Comparison of ENCODE assay signal across 10 mouse cellular contexts in genomic region chr9:66505141-66505917, GRCm38 (mm10). TPM values are rescaled to one million over a fixed set of nuclear protein-coding genes. Genes with fewer than 3 reads are reported as not detected.
DNase-seq lines count a peak whose midpoint lies in the region; ATAC-seq and TF ChIP-seq lines count a peak whose summit lies in the region.
"Had no signal": no experiment of that assay in that cellular context is flagged by ENCODE, and none has a peak within 500 bp of the region (broad histone marks: within the 10 kb centered on the region; RNA-seq: fewer than 3 reads in every experiment).

No protein-coding gene starts in this region.

- H3K27ac ChIP-seq in kidney, embryonic 15.5 days = no peak overlapping the region
- peak overlapping the region; percentile 22 for H3K27ac ChIP-seq in cortical plate, adult 2 months (ENCODE audit: insufficient read depth, low read length)
- no peak overlapping the region for H3K27ac ChIP-seq in intestine, embryonic 16.5 days (ENCODE audit: low read length)
- H3K27ac ChIP-seq: heart, embryonic 15.5 days had no signal

- no peak for DNase-seq in kidney, postnatal 10 days
- DNase-seq in spleen, postnatal 4 days (ENCODE audit: low spot score in 2 of 2) = peak; percentile 77 to 78
- no peak for DNase-seq in kidney, adult 9 months
- DNase-seq in right cerebral cortex, postnatal 4 days = no peak
- no peak for DNase-seq in B cell, adult 2 months

- H3K4me3 ChIP-seq in kidney, embryonic 15.5 days (replicated peaks) = no peak overlapping the region
- H3K4me3 ChIP-seq in cortical plate, adult 2 months (ENCODE audit: insufficient read depth, low read length) = no peak overlapping the region
- H3K4me3 ChIP-seq in intestine, embryonic 16.5 days (ENCODE audit: low read length) = no peak overlapping the region
- H3K4me3 ChIP-seq: heart, embryonic 15.5 days had no signal

- 80% methylated on average over 9 of the region's 9 CpGs for WGBS in kidney, embryonic 15.5 days
- 68% methylated on average over 9 of the region's 9 CpGs for WGBS in intestine, embryonic 16.5 days

- H3K36me3 ChIP-seq in kidney, embryonic 15.5 days = peaks cover 81% of the 10 kb centered on the region
- H3K36me3 ChIP-seq in intestine, embryonic 16.5 days (ENCODE audit: control insufficient read depth, insufficient read depth, low read length) = peaks cover 8% of the 10 kb centered on the region

- no peak overlapping the region for H3K9ac ChIP-seq in kidney, embryonic 15.5 days
- H3K9ac ChIP-seq in intestine, embryonic 16.5 days (ENCODE audit: low read depth, low read length) = no peak overlapping the region
- H3K9ac ChIP-seq: heart, embryonic 15.5 days had no signal

- no peak for TF ChIP-seq POLR2A in cortical plate, adult 2 months (IDR thresholded peaks at IDR 0.05; ENCODE audit: extremely low read depth, insufficient read depth, low read length)

- H3K4me1 ChIP-seq in kidney, embryonic 15.5 days = peaks cover 5% of the 10 kb centered on the region
- peaks cover 3% of the 10 kb centered on the region; the same call in 1 of the 2 replicates for H3K4me1 ChIP-seq in cortical plate, adult 2 months (ENCODE audit: control insufficient read depth, insufficient read depth, low read length)
- H3K4me1 ChIP-seq in intestine, embryonic 16.5 days (ENCODE audit: control insufficient read depth, insufficient read depth, low read length) = peaks cover 2% of the 10 kb centered on the region; the same call in 1 of the 2 replicates

- no peak for TF ChIP-seq CTCF in cortical plate, adult 2 months (IDR thresholded peaks at IDR 0.05; ENCODE audit: extremely low read depth, insufficient read depth, low read length)

- no peaks in the 10 kb centered on the region for H3K27me3 ChIP-seq in kidney, embryonic 15.5 days
- H3K27me3 ChIP-seq in intestine, embryonic 16.5 days (replicated peaks; ENCODE audit: control insufficient read depth, insufficient read depth, low read length) = no peaks in the 10 kb centered on the region
- H3K27me3 ChIP-seq: heart, embryonic 15.5 days; Patski had no signal

- no peaks in the 10 kb centered on the region for H3K9me3 ChIP-seq in kidney, embryonic 15.5 days (replicated peaks)
- H3K9me3 ChIP-seq in intestine, embryonic 16.5 days (ENCODE audit: control insufficient read depth, low read length) = no peaks in the 10 kb centered on the region
- H3K9me3 ChIP-seq: heart, embryonic 15.5 days had no signal

- peak; percentile 73; the same call in 1 of the 2 replicates for ATAC-seq in kidney, embryonic 15.5 days (replicated peaks; ENCODE audit: low FRiP score)
- ATAC-seq in intestine, embryonic 16.5 days = peak; percentile 80
- ATAC-seq: Patski had no signal

- no peak overlapping the region for H3K4me2 ChIP-seq in kidney, embryonic 15.5 days
- H3K4me2 ChIP-seq in intestine, embryonic 16.5 days (ENCODE audit: low read depth, low read length) = no peak overlapping the region
- H3K4me2 ChIP-seq: heart, embryonic 15.5 days had no signal

RNA-seq across cellular contexts. Expression of gene Fbxl22, which starts 9.1 kb away (rescaled TPM):
- 2.3 and 7.6 TPM in 2 replicates for polyA plus RNA-seq in kidney, embryonic 15.5 days (2015; fragmentation: Nextera tagmentation; extraction: Ambion mirVana)
- 0.34 and 0.40 TPM in 2 replicates for polyA plus RNA-seq in cortical plate, adult 2 months (2012; rRNA removed)
- polyA plus RNA-seq in intestine, embryonic 16.5 days (2015; fragmentation: Nextera tagmentation; extraction: Ambion mirVana) = 12.7 and 14.1 TPM in 2 replicates

Comparison
In these comparisons a context has a peak if more than half of its experiments do, and no peak if none do; other contexts are left out.
1. DNase-seq: peak in spleen, postnatal 4 days (2 of 2); none in kidney, postnatal 10 days (single experiment), kidney, adult 9 months (single experiment), right cerebral cortex, postnatal 4 days (single experiment) and B cell, adult 2 months (0 of 2).